Mouse (Mus musculus) MEL (cell line): ENCODE measurements around the gene Sct.

Experiments used
- CHD1 ChIP-seq: IDR thresholded peaks from 2 replicates; pipeline ENCODE4 v1.6.1; 2012; ENCODE audit warnings: low read depth, mild to moderate bottlenecking, inconsistent platforms, low read length, improper control_type of control experiment
- EP300 ChIP-seq, 2 experiments: IDR thresholded peaks; 2 replicates each; pipeline ENCODE4 v1.6.1; 2011; ENCODE audit warnings: improper control_type of control experiment in 2 of 2, low read length in 2 of 2, low read depth in 1 of 2, mild to moderate bottlenecking in 1 of 2
- ETS1 ChIP-seq: IDR thresholded peaks from 2 replicates; pipeline ENCODE4 v1.6.1; 2012; ENCODE audit warnings: low read depth, mild to moderate bottlenecking, inconsistent platforms, low read length, improper control_type of control experiment, moderate library complexity
- GATA1 ChIP-seq: IDR thresholded peaks from 2 replicates; pipeline ENCODE4 v1.6.1; 2011; ENCODE audit warnings: low read depth, low read length, improper control_type of control experiment
- MEF2A ChIP-seq: IDR thresholded peaks from 2 replicates; pipeline ENCODE4 v1.6.1; 2014; ENCODE audit warnings: low read depth, mild to moderate bottlenecking, inconsistent platforms, low read length, improper control_type of control experiment; ENCODE audit not compliant: poor library complexity, insufficient replicate concordance, severe bottlenecking; ENCODE audit errors: extremely low read depth
- MXI1 ChIP-seq: IDR thresholded peaks from 2 replicates; pipeline ENCODE4 v1.6.1; 2011; ENCODE audit warnings: mild to moderate bottlenecking, low read depth, low read length, improper control_type of control experiment
- POLR2A ChIP-seq, 2 experiments: IDR thresholded peaks; 2 replicates each; pipeline ENCODE4 v1.6.1; 2011 to 2012; ENCODE audit warnings: low read length in 2 of 2, mild to moderate bottlenecking in 2 of 2, control low read depth in 1 of 2, improper control_type of control experiment in 1 of 2, low read depth in 1 of 2, moderate library complexity in 1 of 2; ENCODE audit not compliant: control insufficient read depth in 1 of 2, insufficient read depth in 1 of 2, poor library complexity in 1 of 2
- TCF12 ChIP-seq: IDR thresholded peaks from 2 replicates; pipeline ENCODE4 v1.6.1; 2014; ENCODE audit warnings: low read depth, mild to moderate bottlenecking, inconsistent platforms, low read length, improper control_type of control experiment, moderate library complexity

GRCm38 (mm10) chr7:141314416-141314815 is 35.5 kb upstream of the Sct start:
- TF ChIP-seq GATA1 = no peak
- TF ChIP-seq MEF2A = no peak
- no peak for TF ChIP-seq TCF12
- TF ChIP-seq MXI1 = no peak
- no peak for TF ChIP-seq POLR2A (IDR thresholded peaks at IDR 0.05; ENCODE audit: control insufficient read depth in 1 of 2, insufficient read depth in 1 of 2, low read depth in 1 of 2, low read length in 2 of 2, poor library complexity in 1 of 2)
- no peak for TF ChIP-seq ETS1
- no peak for TF ChIP-seq CHD1
- TF ChIP-seq EP300 (IDR thresholded peaks at IDR 0.05; ENCODE audit: low read depth in 1 of 2, low read length in 2 of 2) = no peak
